Mouse (Mus musculus) embryonic facial prominence, embryonic 12.5 days (tissue): ENCODE measurements around the gene Cacnb3. TPM values are rescaled to one million over a fixed set of nuclear protein-coding genes. Genes with fewer than 3 reads are reported as not detected.

Source experiments
- ATAC-seq: fragments of 200-750 bp; cut with Nextera tagmentation; 2 replicates; pipeline ENCODE4 v1.8.0; 2017; ENCODE audit not compliant: insufficient number of reproducible peaks, insufficient read depth, low FRiP score, low TSS enrichment
- H3K27ac ChIP-seq: fragments of 300-500 bp; sonication (generic); 2 replicates; pipeline ENCODE4 v1.5.1; 2016; ENCODE audit warnings: mild to moderate bottlenecking
- H3K27me3 ChIP-seq: fragments of 300-500 bp; sonication (generic); 2 replicates; pipeline ENCODE4 v1.6.1; 2016; ENCODE audit warnings: mild to moderate bottlenecking, moderate library complexity
- H3K36me3 ChIP-seq: fragments of 300-500 bp; sonication (generic); 2 replicates; pipeline ENCODE4 v1.6.1; 2016; ENCODE audit warnings: mild to moderate bottlenecking
- H3K4me1 ChIP-seq: fragments of 300-500 bp; sonication (generic); 2 replicates; pipeline ENCODE4 v1.6.1; 2016
- H3K4me2 ChIP-seq: fragments of 300-500 bp; sonication (generic); replicated peaks from 2 replicates; pipeline ENCODE4 v1.6.1; 2016; ENCODE audit warnings: mild to moderate bottlenecking, moderate library complexity
- H3K4me3 ChIP-seq: fragments of 300-500 bp; sonication (generic); 2 replicates; pipeline ENCODE4 v1.5.1; 2016; ENCODE audit warnings: mild to moderate bottlenecking
- H3K9ac ChIP-seq: fragments of 300-500 bp; sonication (generic); 2 replicates; pipeline ENCODE4 v1.6.1; 2016; ENCODE audit warnings: mild to moderate bottlenecking, moderate library complexity
- H3K9me3 ChIP-seq: fragments of 300-500 bp; sonication (generic); 2 replicates; pipeline ENCODE4 v1.6.1; 2016; ENCODE audit warnings: mild to moderate bottlenecking, moderate library complexity
- WGBS: fragments of 180-500 bp; shearing (Covaris S2); methylation state at CpG from one replicate; pipeline ENCODE4 v1.1.7; 2016; 5-methylcytosine and 5-hydroxymethylcytosine counted together
- polyA plus RNA-seq: library from polyadenylated mRNA; unstranded; fragments of >200 nt; fragmentation: Nextera tagmentation; extraction: Ambion mirVana; gene quantifications from 2 replicates; pipeline ENCODE4 v1.2.1, GENCODE M21; 2016

The Cacnb3 gene
- polyA plus RNA-seq, 1 experiment from 2014 or later, result 64.5 TPM

DNA sequence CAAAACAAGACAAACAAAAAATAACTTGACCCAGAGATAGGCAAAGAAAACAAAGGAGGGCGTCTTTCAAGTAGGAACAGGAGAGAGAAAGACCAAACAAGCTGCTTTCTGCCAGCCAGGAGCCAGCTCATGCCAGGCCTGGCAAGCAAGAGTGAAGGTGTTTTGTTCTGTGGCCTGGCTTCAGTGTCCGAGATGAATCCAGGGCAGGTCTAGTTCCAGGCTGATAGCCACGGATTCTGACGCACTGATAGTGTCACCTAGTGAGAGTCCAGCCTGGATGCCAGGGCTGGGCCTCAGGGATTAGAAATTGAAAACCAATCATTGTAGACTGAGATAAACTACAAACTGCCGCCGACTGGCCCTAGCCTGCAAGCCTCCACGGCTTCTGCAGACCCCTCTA, 47.3 kb downstream of the Cacnb3 start:
- H3K4me1 ChIP-seq, result peaks cover 13% of the 10 kb centered on the region; the same call in 1 of the 2 replicates
- no peak overlapping the region for H3K9ac ChIP-seq
- peaks cover 49% of the 10 kb centered on the region for H3K27me3 ChIP-seq
- 63% methylated on average over 7 of the region's 7 CpGs for WGBS
- H3K4me3 ChIP-seq, result no peak overlapping the region
- ATAC-seq, result no peak
- no peaks in the 10 kb centered on the region for H3K36me3 ChIP-seq
- H3K27ac ChIP-seq, result no peak overlapping the region
- no peaks in the 10 kb centered on the region for H3K9me3 ChIP-seq
- H3K4me2 ChIP-seq, result no peak overlapping the region

DNA sequence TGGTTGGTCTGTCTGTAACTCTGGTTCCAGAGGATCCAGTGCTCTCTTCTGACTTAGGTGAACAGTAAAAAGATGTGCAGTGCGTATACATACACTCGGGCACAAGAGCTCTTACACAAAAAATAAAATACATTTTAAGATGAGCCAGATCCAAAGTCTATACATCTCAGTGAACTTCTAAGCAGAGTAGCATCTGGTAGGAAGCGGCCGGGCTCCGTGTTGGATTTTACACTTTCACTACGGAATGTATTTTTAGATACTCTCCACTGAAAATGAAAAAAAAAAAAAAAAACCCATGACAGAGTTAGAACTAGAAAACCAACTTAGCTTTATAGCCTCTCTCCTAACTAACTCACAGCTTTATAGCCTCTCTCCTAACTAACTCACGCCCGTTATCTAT, 50.0 kb downstream of the Cacnb3 start:
- H3K9ac ChIP-seq, result no peak overlapping the region
- no peak for ATAC-seq
- H3K4me2 ChIP-seq, result no peak overlapping the region
- H3K4me1 ChIP-seq, result peaks cover 13% of the 10 kb centered on the region; the same call in 1 of the 2 replicates
- H3K27ac ChIP-seq, result no peak overlapping the region
- H3K4me3 ChIP-seq, result no peak overlapping the region
- H3K27me3 ChIP-seq, result peaks cover 28% of the 10 kb centered on the region
- WGBS, result 88% methylated on average over 8 of the region's 8 CpGs
- no peaks in the 10 kb centered on the region for H3K36me3 ChIP-seq
- no peaks in the 10 kb centered on the region for H3K9me3 ChIP-seq

DNA sequence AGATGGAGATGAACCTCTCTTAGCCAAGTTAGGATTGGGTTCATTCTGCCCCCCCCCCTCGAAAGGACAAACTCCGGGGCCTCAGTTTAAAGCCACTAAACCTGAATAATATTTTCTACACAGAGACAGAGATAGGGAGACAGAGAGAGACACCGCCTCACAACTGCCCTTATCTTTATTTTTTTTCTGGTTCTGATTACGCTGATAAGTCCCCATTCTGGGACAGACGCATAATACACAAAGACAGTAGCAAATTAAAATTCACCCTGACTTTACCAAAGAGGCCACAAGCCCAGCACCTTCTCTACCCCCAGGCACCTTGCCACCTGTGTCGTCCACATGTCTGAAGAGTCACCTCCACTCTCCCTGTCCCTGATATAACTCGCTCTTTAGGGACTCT, 51.0 kb downstream of the Cacnb3 start:
- no peak for ATAC-seq
- peaks cover 6% of the 10 kb centered on the region; the same call in 1 of the 2 replicates for H3K4me1 ChIP-seq

DNA sequence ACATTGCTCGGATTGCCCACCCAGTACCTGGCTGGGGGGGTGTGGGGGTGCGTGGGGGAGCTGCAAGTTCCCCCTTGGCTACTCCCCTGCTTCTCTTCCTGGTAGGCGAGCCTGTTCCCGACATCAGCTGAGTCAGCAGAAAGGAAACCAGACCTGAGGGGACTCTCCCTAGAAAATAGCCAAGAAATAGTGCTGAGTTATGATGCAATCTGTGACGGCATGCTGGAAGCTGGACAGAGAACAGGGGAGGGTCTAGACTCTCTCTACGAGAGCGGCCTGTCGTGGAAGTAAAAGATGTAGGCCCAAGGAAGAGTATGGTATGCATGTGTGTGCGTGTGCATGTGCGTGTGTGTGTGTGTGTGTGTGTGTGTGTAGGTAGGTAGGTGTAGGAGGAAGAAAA, 52.5 kb downstream of the Cacnb3 start:
- no peak for ATAC-seq
- H3K9me3 ChIP-seq, result no peaks in the 10 kb centered on the region
- H3K9ac ChIP-seq, result no peak overlapping the region
- H3K27ac ChIP-seq, result no peak overlapping the region
- no peaks in the 10 kb centered on the region for H3K36me3 ChIP-seq
- WGBS, result 65% methylated on average over 10 of the region's 10 CpGs
- H3K4me2 ChIP-seq, result no peak overlapping the region
- H3K4me1 ChIP-seq, result no peaks in the 10 kb centered on the region
- peaks cover 5% of the 10 kb centered on the region for H3K27me3 ChIP-seq
- no peak overlapping the region for H3K4me3 ChIP-seq

More for the DNA sequence above, 51.0 kb downstream of the Cacnb3 start:
- no peak overlapping the region for H3K27ac ChIP-seq
- H3K4me2 ChIP-seq, result no peak overlapping the region
- WGBS, result 79% methylated on average over 7 of the region's 7 CpGs
- H3K36me3 ChIP-seq, result no peaks in the 10 kb centered on the region
- no peak overlapping the region for H3K4me3 ChIP-seq
- no peak overlapping the region for H3K9ac ChIP-seq
- no peaks in the 10 kb centered on the region for H3K9me3 ChIP-seq
- H3K27me3 ChIP-seq, result peaks cover 18% of the 10 kb centered on the region

DNA sequence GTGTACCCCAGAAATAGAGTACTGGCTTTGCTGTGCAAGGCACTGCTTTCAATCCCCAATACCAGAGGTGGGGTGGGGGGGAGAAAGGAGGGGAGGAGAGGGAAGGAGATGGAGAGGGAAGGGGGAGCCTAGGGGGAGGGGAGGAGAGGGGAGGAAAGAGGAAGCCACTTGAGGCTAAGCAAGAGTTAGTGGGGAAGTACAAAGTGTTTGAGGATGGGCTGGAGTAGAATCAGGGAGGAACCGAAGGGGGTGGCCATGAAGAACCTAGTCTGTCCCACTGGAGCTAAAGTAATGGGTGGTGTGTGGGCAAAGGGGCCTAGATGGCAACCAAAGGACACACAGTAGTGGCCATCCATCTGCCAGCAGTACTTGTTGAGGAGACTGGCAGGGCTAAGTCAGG, 53.1 kb downstream of the Cacnb3 start:
- no peak for ATAC-seq
- WGBS, result 84% methylated on average over 1 of the region's 1 CpGs
- Histone ChIP-seq H3K9me3 (no peaks in the 10 kb centered on the region), H3K27me3 (0 out of 2 replicates have a peak, but pooled peaks cover 3% of the 10 kb centered on the region), H3K9ac (no peak overlapping the region), H3K27ac (no peak overlapping the region), H3K4me3 (no peak overlapping the region), H3K36me3 (no peaks in the 10 kb centered on the region), H3K4me1 (no peaks in the 10 kb centered on the region), H3K4me2 (no peak overlapping the region)

DNA sequence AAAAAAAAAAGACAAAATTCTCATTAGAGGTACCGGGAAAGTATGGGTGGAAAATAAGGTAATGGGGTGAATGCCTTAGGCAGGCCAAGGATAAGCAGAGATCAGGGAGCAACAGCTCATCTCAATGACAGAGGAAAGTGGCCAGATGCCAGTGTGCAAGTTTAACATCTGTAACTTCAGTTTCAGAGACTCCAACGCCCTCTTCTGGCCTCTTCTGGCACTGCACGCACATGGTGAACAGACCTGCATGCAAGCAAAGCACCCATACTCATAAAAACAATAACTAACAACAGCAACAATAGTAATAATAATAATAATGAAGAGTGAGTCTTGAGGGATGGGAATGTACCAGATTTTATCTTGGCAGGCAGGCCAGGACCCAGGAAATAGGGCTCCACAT, 55.3 kb downstream of the Cacnb3 start:
- ATAC-seq, result no peak
- Histone ChIP-seq H3K4me2 (no peak overlapping the region), H3K36me3 (no peaks in the 10 kb centered on the region), H3K4me1 (no peaks in the 10 kb centered on the region), H3K4me3 (no peak overlapping the region), H3K9me3 (no peaks in the 10 kb centered on the region), H3K27ac (no peak overlapping the region), H3K27me3 (no peaks in the 10 kb centered on the region), H3K9ac (no peak overlapping the region)
- WGBS, result 65% methylated on average over 3 of the region's 3 CpGs

DNA sequence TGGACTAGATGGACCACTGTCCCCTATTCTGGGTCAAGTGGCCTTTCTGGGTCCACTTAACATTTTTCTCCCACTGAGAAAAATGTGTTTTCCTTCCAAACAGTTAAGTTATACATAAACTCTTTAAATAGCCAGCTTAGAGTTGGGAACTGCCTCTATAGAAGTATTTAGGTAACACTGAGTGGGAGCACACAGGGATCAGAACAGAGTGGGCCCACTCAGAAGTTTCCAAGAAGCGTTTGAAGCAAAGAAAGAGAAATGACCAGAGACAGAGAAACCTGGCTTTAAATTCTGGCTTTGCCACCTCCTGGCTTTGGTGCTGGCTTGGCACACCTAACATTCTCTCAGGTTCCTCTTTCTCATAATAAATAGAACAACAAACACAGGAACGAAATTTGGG, 59.0 kb downstream of the Cacnb3 start:
- Histone ChIP-seq H3K27ac (no peak overlapping the region), H3K4me3 (no peak overlapping the region), H3K4me1 (peaks cover 10% of the 10 kb centered on the region), H3K36me3 (no peaks in the 10 kb centered on the region), H3K4me2 (no peak overlapping the region), H3K9ac (no peak overlapping the region), H3K27me3 (no peaks in the 10 kb centered on the region), H3K9me3 (no peaks in the 10 kb centered on the region)
- ATAC-seq, result no peak
- 85% methylated on average over 2 of the region's 2 CpGs for WGBS

DNA sequence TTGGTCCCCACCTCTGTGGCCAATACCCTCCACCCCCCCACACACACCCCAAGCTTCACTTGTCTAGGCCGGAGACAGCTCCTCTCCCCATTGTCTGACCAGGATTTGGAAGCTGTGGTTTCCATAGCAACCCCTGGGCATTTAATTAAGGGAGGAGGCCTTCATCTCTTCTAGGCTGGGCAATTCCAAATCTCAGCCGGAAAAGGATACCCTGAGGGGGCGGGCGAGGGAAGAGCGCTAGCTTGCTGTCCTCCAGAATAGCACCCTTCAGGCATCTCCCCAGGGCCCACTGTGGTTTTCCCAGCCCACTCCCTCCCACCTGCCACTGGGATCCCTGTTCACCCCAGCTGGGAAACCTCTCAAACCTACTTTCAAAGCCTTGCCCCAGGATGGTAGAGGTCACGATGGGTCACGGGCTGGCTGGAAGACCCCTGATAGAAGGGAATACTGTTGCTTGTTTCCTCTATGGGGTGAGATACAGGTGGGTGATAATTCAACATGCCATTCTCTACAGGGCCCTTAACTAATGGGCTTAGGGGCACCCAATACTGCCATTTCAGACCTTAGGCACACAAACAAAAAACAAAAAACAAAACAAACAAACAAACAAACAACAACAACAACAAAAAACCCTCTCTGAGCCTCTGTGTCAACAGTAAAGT, 61.0 kb downstream of the Cacnb3 start:
- Histone ChIP-seq H3K4me2 (no peak overlapping the region), H3K4me1 (peaks cover 10% of the 10 kb centered on the region), H3K4me3 (no peak overlapping the region), H3K27me3 (no peaks in the 10 kb centered on the region), H3K27ac (peak overlapping the region; percentile 12; the same call in 1 of the 2 replicates), H3K9ac (no peak overlapping the region), H3K36me3 (no peaks in the 10 kb centered on the region), H3K9me3 (no peaks in the 10 kb centered on the region)
- WGBS, result 17% methylated on average over 7 of the region's 7 CpGs
- ATAC-seq, result no peak

DNA sequence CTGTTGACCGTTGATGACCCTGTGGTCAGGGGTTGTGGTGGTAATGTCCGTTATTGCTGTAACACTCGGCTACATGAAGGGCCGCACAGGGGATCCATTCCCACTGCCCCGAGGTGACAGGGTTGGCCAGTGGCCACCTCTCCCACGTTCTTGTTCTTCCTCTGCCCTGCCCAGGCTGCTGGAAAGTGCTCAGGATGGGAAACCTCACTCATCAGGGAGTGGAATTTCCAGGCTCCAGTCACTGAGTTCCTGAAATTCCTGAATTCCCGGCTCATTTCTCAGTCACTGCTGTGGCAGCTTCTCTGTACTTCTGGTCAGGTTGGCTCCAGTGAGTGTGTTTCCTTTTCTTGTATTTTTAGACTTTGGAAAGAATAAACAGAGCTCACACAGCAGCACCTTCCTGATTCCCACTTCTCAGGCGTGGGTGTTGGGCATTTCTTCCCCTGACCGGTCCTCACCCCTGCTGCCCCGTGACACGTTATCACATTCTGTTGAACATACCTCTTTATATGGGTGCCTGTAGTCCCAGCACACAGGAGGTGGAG, 61.6 kb downstream of the Cacnb3 start:
- Histone ChIP-seq H3K27me3 (no peaks in the 10 kb centered on the region), H3K9ac (no peak overlapping the region), H3K4me2 (no peak overlapping the region), H3K9me3 (no peaks in the 10 kb centered on the region), H3K4me1 (peaks cover 10% of the 10 kb centered on the region), H3K27ac (peak overlapping the region; percentile 12; the same call in 1 of the 2 replicates), H3K4me3 (no peak overlapping the region), H3K36me3 (no peaks in the 10 kb centered on the region)
- ATAC-seq, result no peak
- WGBS, result 35% methylated on average over 11 of the region's 11 CpGs

Other genes starting within 250 kb of the Cacnb3 start
- 0.10 TPM in 1 of 2 replicates, not detected in the other for gene Olfr283, start 249.9 kb upstream of the Cacnb3 start, polyA plus RNA-seq
- not detected in 2 replicates for gene Olfr282, start 199.6 kb upstream of the Cacnb3 start, polyA plus RNA-seq
- 0.05 TPM in 1 of 2 replicates, not detected in the other for gene Olfr281, start 178.3 kb upstream of the Cacnb3 start, polyA plus RNA-seq
- not detected in 2 replicates for gene OR5BS1P, start 160.9 kb upstream of the Cacnb3 start, polyA plus RNA-seq
- not detected in 2 replicates for gene Lalba, start 148.1 kb upstream of the Cacnb3 start, polyA plus RNA-seq
- 0.12 TPM in 1 of 2 replicates, not detected in the other for gene Olfr279, start 138.4 kb upstream of the Cacnb3 start, polyA plus RNA-seq
- gene Kansl2, start 96.6 kb upstream of the Cacnb3 start, polyA plus RNA-seq, result 175 and 177 TPM in 2 replicates
- 58.0 and 58.9 TPM in 2 replicates for gene Ccnt1, start 59.9 kb upstream of the Cacnb3 start, polyA plus RNA-seq
- gene 4930415O20Rik, start 59.8 kb upstream of the Cacnb3 start, polyA plus RNA-seq, result not detected in 2 replicates
- gene Adcy6, start 20.8 kb upstream of the Cacnb3 start, polyA plus RNA-seq, result 18.7 and 22.2 TPM in 2 replicates
- 28.8 and 29.8 TPM in 2 replicates for gene Ddx23, start 32.1 kb downstream of the Cacnb3 start, polyA plus RNA-seq
- gene Rnd1, start 46.6 kb downstream of the Cacnb3 start, polyA plus RNA-seq, result 0.57 and 0.91 TPM in 2 replicates
- 1.1 and 1.2 TPM in 2 replicates for gene Ccdc65, start 77.4 kb downstream of the Cacnb3 start, polyA plus RNA-seq
- gene Fkbp11, start 97.4 kb downstream of the Cacnb3 start, polyA plus RNA-seq, result 25.1 and 26.3 TPM in 2 replicates
- 51.2 and 52.1 TPM in 2 replicates for gene Arf3, start 132.4 kb downstream of the Cacnb3 start, polyA plus RNA-seq
- 1.5 and 1.7 TPM in 2 replicates for gene Wnt10b, start 147.3 kb downstream of the Cacnb3 start, polyA plus RNA-seq
- 0.13 and 0.38 TPM in 2 replicates for gene Wnt1, start 159.0 kb downstream of the Cacnb3 start, polyA plus RNA-seq
- gene Ddn, start 178.7 kb downstream of the Cacnb3 start, polyA plus RNA-seq, result 0.04 TPM in 1 of 2 replicates, not detected in the other
- gene Prkag1, start 200.7 kb downstream of the Cacnb3 start, polyA plus RNA-seq, result 85.9 and 87.1 TPM in 2 replicates
- 12.9 and 14.2 TPM in 2 replicates for gene Kmt2d, start 240.4 kb downstream of the Cacnb3 start, polyA plus RNA-seq